Mouse (Mus musculus) small intestine, adult 2 months (tissue): ENCODE results near the gene Cacnb4. TPM values are rescaled to one million over a fixed set of nuclear protein-coding genes. Genes with fewer than 3 reads are reported as not detected.

Experiments
- H3K27ac ChIP-seq: fragments of 200-500 bp; 2 replicates; pipeline ENCODE4 v1.5.1; 2012; ENCODE audit warnings: low read depth, low read length, control low read depth, inconsistent platforms; ENCODE audit not compliant: insufficient read depth
- H3K27me3 ChIP-seq: fragments of 200-500 bp; 2 replicates; pipeline ENCODE4 v1.6.1; 2012; ENCODE audit warnings: mild to moderate bottlenecking, moderate library complexity, low read length, inconsistent platforms; ENCODE audit not compliant: control insufficient read depth, insufficient read depth
- H3K36me3 ChIP-seq: fragments of 200-500 bp; 2 replicates; pipeline ENCODE4 v1.6.1; 2012; ENCODE audit warnings: mild to moderate bottlenecking, low read length, control low read depth, inconsistent platforms; ENCODE audit not compliant: control insufficient read depth, insufficient read depth
- H3K4me1 ChIP-seq: fragments of 200-500 bp; 2 replicates; pipeline ENCODE4 v1.6.1; 2012; ENCODE audit warnings: low read length, inconsistent platforms, mixed read lengths; ENCODE audit not compliant: control insufficient read depth, insufficient read depth, insufficient read length
- H3K4me3 ChIP-seq: fragments of 200-500 bp; 2 replicates; pipeline ENCODE4 v1.5.1; 2012; ENCODE audit warnings: low read depth, mild to moderate bottlenecking, control low read depth, inconsistent platforms, low read length, moderate library complexity
- CTCF ChIP-seq: fragments of 200-500 bp; IDR thresholded peaks from 2 replicates; pipeline ENCODE4 v1.5.1; 2012; ENCODE audit warnings: low read depth, mild to moderate bottlenecking, control low read depth, inconsistent platforms, low read length, moderate library complexity, mixed read lengths; ENCODE audit not compliant: insufficient replicate concordance, insufficient read length; ENCODE audit errors: extremely low read depth
- POLR2A ChIP-seq: fragments of 200-500 bp; IDR thresholded peaks from 2 replicates; pipeline ENCODE4 v1.6.1; 2012; ENCODE audit warnings: low read depth, mild to moderate bottlenecking, control low read depth, inconsistent platforms, low read length, moderate library complexity
- WGBS: fragments of 180-500 bp; shearing (Covaris S2); methylation state at CpG from one replicate; pipeline ENCODE4 v1.1.7; 2018; 5-methylcytosine and 5-hydroxymethylcytosine counted together
- polyA plus RNA-seq: library from polyadenylated mRNA; depleted of rRNA; stranded (reverse); fragments of >200 nt; gene quantifications from 2 replicates; pipeline ENCODE4 v1.2.3, GENCODE M21; 2012

The Cacnb4 gene
- polyA plus RNA-seq, 1 experiment = 0.03 TPM

GRCm38 (mm10) chr2:52567421-52567820 lies 109.2 kb downstream of the Cacnb4 start:
- WGBS = 80% methylated on average over 3 of the region's 3 CpGs
- TF ChIP-seq POLR2A (no peak), CTCF (no peak)
- Histone ChIP-seq H3K36me3 (no peaks in the 10 kb centered on the region), H3K27ac (no peak overlapping the region), H3K27me3 (no peaks in the 10 kb centered on the region), H3K4me3 (no peak overlapping the region), H3K4me1 (no peaks in the 10 kb centered on the region)

- WGBS = 97% methylated on average over 5 of the region's 5 CpGs
- H3K27ac ChIP-seq = no peak overlapping the region
- H3K4me1 ChIP-seq = no peaks in the 10 kb centered on the region
- no peaks in the 10 kb centered on the region for H3K36me3 ChIP-seq
- no peaks in the 10 kb centered on the region for H3K27me3 ChIP-seq
- no peak for TF ChIP-seq POLR2A
- no peak for TF ChIP-seq CTCF
- no peak overlapping the region for H3K4me3 ChIP-seq
Measured at GRCm38 (mm10) chr2:52563277-52563676, 113.4 kb downstream of the Cacnb4 start.

DNA sequence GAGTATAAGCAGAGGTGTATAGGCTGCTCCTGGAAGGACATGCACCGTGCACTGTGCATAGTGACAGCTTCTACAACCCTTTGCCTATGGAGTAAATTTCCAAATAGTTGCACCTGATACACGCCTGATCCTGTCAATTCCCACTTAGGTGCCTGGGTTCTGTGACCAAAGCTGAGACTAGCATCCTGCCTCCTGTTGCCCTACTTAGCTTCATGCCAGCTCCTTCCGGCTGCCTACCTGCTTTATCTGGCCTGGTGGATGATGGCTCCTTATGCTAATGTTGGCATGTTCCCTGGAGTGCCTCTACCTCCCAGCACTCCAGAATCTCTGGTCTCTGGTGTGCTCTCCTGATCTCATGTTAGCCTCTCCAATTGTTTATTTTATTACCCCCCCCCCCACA lies 114.3 kb downstream of the Cacnb4 start:
- no peaks in the 10 kb centered on the region for H3K27me3 ChIP-seq
- no peak for TF ChIP-seq POLR2A
- TF ChIP-seq CTCF = no peak
- H3K4me1 ChIP-seq = no peaks in the 10 kb centered on the region
- no peaks in the 10 kb centered on the region for H3K36me3 ChIP-seq
- no peak overlapping the region for H3K27ac ChIP-seq
- 90% methylated on average over 3 of the region's 3 CpGs for WGBS
- no peak overlapping the region for H3K4me3 ChIP-seq

DNA sequence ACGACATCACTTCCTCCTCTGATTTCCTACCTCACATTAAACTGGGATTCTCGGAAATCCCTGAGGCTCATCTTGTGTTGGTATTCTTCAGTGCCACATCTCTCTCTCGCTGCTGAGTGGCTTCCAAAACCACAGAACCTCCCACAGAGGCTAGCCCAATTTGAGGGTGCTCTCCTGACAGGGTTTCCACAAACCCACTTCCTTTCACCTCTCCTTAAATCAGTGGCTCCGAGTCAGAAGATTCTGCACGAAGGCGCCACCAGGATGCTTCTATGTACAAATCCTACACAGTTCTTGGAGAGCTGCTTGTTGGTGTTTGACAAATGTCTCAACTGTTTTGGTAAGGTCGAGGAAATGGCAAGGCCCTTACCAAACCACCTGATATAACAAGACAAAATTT lies 115.5 kb downstream of the Cacnb4 start:
- H3K27ac ChIP-seq = no peak overlapping the region
- no peaks in the 10 kb centered on the region for H3K36me3 ChIP-seq
- no peaks in the 10 kb centered on the region for H3K4me1 ChIP-seq
- H3K27me3 ChIP-seq = no peaks in the 10 kb centered on the region
- H3K4me3 ChIP-seq = no peak overlapping the region
- TF ChIP-seq POLR2A = no peak
- no peak for TF ChIP-seq CTCF
- WGBS = 68% methylated on average over 7 of the region's 7 CpGs

- H3K4me3 ChIP-seq = no peak overlapping the region
Measured at GRCm38 (mm10) chr2:52560266-52560665, 116.4 kb downstream of the Cacnb4 start.

GRCm38 (mm10) chr2:52558411-52558810 lies 118.2 kb downstream of the Cacnb4 start:
- H3K4me3 ChIP-seq = no peak overlapping the region
- 50% methylated on average over 8 of the region's 8 CpGs for WGBS
- H3K27ac ChIP-seq = no peak overlapping the region
- TF ChIP-seq CTCF (no peak), POLR2A (no peak)
- H3K36me3 ChIP-seq = no peaks in the 10 kb centered on the region
- H3K4me1 ChIP-seq = no peaks in the 10 kb centered on the region
- no peaks in the 10 kb centered on the region for H3K27me3 ChIP-seq

More at GRCm38 (mm10) chr2:52560266-52560665, 116.4 kb downstream of the Cacnb4 start:
- H3K4me1 ChIP-seq = no peaks in the 10 kb centered on the region
- 56% methylated on average over 2 of the region's 2 CpGs for WGBS
- no peaks in the 10 kb centered on the region for H3K36me3 ChIP-seq
- H3K27me3 ChIP-seq = no peaks in the 10 kb centered on the region
- no peak overlapping the region for H3K27ac ChIP-seq
- TF ChIP-seq CTCF = no peak
- TF ChIP-seq POLR2A = no peak

DNA sequence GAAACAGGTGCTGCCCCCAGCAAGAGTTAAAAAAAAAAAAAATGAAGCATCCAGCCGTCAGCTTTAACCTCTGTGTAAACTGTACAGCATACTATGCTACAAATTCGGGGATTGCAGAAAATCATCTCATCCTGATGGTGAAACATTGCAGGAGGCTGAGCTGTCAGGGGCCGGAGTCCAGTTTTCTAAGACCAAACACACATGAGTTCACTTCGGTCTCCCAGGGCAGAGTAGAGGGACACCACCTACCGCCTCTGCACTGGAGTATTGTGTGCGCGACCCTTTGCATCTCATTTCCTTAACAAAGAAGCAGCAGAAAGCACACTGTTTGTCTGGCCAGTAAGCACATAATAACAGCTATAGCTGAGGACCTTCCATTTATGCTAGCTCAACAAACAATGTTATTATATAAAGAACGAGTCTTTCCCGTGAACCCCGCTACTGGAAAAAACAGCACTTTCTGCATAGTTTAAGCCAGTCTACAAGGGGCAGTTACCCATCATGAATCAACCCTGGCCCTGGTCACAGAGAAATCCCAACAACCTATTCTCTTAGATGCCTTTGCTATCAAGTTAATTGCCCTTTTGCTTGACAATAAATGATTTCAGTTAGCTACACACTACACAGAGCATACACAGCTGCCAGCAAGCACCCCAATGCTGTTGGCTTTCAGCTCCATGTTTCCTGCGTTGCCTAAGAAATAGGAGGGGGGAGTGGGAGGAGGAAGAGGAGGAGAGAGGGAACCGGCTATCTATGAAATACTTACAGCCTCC lies 118.9 kb downstream of the Cacnb4 start:
- Histone ChIP-seq H3K4me3 (no peak overlapping the region), H3K27me3 (no peaks in the 10 kb centered on the region), H3K4me1 (no peaks in the 10 kb centered on the region), H3K27ac (no peak overlapping the region), H3K36me3 (no peaks in the 10 kb centered on the region)
- TF ChIP-seq POLR2A = no peak
- TF ChIP-seq CTCF = no peak
- WGBS = 73% methylated on average over 12 of the region's 12 CpGs
